Mouse (Mus musculus): ENCODE results near the gene Gfap. TPM values are rescaled to one million over a fixed set of nuclear protein-coding genes. Genes with fewer than 3 reads are reported as not detected.

Gene Gfap
- total RNA-seq, 2 experiments from 2014 or later = not detected

- peak; percentile 16; the same call in 1 of the 2 replicates for ATAC-seq (replicated peaks; ENCODE audit: poor library complexity, severe bottlenecking)
These were observed 487 bp upstream of the Gfap start for GRCm38 (mm10) chr11:102901199-102901598.

- no peak for ATAC-seq (replicated peaks; ENCODE audit: poor library complexity, severe bottlenecking)
These were observed 2.3 kb downstream of the Gfap start for GRCm38 (mm10) chr11:102898408-102898807.

DNA sequence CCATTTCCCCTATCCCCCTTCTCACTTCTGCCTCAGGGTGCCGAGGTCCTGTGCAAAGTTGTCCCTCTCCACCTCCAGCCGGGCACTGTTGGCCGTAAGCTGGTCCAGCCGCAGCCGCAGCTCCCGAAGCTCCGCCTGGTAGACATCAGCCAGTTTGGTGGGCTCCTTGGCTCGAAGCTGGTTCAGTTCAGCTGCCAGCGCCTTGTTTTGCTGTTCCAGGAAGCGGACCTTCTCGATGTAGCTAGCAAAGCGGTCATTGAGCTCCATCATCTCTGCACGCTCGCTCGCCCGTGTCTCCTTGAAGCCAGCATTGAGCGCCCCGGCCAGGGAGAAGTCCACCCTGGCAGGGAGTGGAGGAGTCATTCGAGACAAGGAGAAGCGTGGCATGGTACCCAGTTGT is 4.1 kb downstream of the Gfap start:
- ATAC-seq (replicated peaks; ENCODE audit: poor library complexity, severe bottlenecking) = no peak

GRCm38 (mm10) chr11:102895779-102896178 is 4.9 kb downstream of the Gfap start:
- no peak for ATAC-seq (replicated peaks; ENCODE audit: poor library complexity, severe bottlenecking)

- ATAC-seq (replicated peaks; ENCODE audit: poor library complexity, severe bottlenecking) = no peak
These were observed 6.0 kb downstream of the Gfap start for GRCm38 (mm10) chr11:102894716-102895115.

- ATAC-seq (replicated peaks; ENCODE audit: poor library complexity, severe bottlenecking) = peak; percentile 97
These were observed 7.6 kb downstream of the Gfap start for GRCm38 (mm10) chr11:102893015-102893651.

GRCm38 (mm10) chr11:102890096-102890495 is 10.6 kb downstream of the Gfap start:
- no peak for ATAC-seq (replicated peaks; ENCODE audit: poor library complexity, severe bottlenecking)

- ATAC-seq (replicated peaks; ENCODE audit: poor library complexity, severe bottlenecking) = no peak
These were observed 12.6 kb downstream of the Gfap start for GRCm38 (mm10) chr11:102888135-102888534.

- no peak; the same call in 1 of the 2 replicates for ATAC-seq (replicated peaks; ENCODE audit: poor library complexity, severe bottlenecking)
These were observed 13.3 kb downstream of the Gfap start for GRCm38 (mm10) chr11:102887433-102887832.

DNA sequence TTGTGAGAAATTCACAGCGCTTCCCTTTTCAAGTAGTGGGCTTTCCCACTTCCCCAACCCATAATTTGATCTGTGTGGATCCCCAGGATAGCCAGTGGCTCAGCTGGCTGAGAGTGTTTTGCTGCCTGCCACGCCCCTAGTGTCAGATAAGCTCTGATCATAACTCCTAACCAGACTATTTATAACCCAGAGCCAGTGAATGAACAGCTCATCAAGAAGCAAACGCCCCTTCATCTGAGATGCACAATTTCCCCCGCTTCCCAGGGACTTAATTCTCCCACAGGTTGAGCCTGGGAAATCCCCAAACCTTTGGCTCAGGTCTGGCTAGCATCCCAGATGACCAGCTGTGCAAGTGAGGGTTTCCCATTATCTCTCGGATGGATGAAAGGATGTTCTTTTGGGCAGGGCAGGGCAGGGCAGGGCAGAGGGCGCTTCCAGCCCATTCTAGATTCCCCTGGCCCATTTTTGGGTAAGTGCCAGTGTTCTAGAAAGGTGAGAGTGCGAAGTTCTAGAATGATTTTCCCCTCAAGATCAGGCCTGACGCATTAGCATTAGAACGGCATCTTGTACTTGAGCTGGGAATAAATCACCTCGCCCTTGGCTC is 16.0 kb downstream of the Gfap start, which contains the start of gene Fam187a:
Fam187a (plus strand) TSS at position 554 of the 604 bp plus-strand sequence.
- no peak for ATAC-seq (replicated peaks; ENCODE audit: poor library complexity, severe bottlenecking)

- ATAC-seq (replicated peaks; ENCODE audit: poor library complexity, severe bottlenecking) = peak; percentile 15; the same call in 1 of the 2 replicates
These were observed 19.2 kb downstream of the Gfap start for GRCm38 (mm10) chr11:102881314-102882198.

GRCm38 (mm10) chr11:102880585-102881313 is 20.0 kb downstream of the Gfap start, which contains the start of the genes Eftud2 and Ccdc103:
Eftud2 (minus strand) TSS chr11:102880985.
Ccdc103 (plus strand) TSS chr11:102881204.
- peak; percentile 85 for ATAC-seq (replicated peaks; ENCODE audit: poor library complexity, severe bottlenecking)

GRCm38 (mm10) chr11:102879558-102879957 is 21.2 kb downstream of the Gfap start:
- ATAC-seq (replicated peaks; ENCODE audit: poor library complexity, severe bottlenecking) = no peak

GRCm38 (mm10) chr11:102874801-102875334 is 25.8 kb downstream of the Gfap start:
- ATAC-seq (replicated peaks; ENCODE audit: poor library complexity, severe bottlenecking) = no peak

- no peak for ATAC-seq (replicated peaks; ENCODE audit: poor library complexity, severe bottlenecking)
These were observed 36.4 kb downstream of the Gfap start for GRCm38 (mm10) chr11:102864272-102864671.

DNA sequence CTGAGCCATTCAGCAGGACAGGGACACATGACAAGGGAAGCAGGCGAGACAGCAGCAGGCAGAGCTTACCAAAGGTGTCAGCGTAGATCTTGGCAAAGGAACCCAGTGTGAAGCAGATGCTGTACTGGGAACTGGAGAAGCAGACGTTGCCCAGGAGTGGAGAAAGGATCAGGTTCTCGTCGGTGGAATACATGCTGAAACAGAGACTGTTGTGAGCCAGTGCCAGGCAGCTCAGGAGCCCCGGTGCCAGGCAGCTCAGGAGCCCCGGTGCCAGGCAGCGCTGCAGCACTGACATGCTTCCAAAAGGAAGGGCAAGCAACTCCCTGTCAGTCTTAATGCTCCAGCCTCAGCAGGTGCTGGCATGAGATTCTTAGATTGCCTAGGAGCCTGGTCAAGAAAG is 40.8 kb downstream of the Gfap start:
- no peak for ATAC-seq (replicated peaks; ENCODE audit: poor library complexity, severe bottlenecking)

DNA sequence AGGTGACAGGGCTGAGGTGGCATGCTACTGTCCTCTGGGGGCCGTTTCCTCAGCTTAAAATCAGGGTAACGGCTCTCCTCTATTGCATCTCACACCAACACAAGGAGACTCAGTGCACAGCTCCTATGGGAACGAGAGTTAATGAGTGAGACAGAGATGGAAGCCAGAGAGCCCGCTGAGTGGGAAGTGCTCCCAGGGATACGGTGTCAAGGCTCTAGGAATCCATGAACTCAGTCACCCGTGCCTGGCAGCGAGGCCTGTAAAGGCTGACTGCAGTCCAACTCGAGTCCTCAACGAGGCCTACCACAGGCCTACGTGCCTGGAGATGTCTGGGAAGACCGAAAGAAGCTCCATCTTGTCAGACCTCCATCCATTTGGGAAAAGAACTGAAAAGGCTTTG is 41.8 kb downstream of the Gfap start:
- ATAC-seq (replicated peaks; ENCODE audit: poor library complexity, severe bottlenecking) = no peak

DNA sequence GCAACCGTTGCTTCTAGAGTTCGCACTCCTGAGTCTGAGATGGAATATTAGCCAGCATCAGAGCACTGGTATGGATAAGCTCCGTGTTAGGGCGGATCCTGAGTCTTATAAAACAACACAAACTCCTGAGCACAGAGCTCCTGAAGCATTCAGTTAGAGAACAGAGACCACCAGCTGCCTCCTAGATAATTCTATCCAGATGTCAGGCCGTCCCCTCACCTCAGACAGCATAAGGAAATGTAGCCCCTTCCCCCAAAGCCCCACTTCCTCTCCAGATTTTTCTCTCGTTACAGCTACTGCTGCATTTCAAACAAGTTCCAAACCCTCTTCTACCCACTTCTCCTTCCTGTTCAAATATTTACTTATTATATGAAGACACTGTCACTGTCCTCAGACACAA is 44.8 kb downstream of the Gfap start:
- ATAC-seq (replicated peaks; ENCODE audit: poor library complexity, severe bottlenecking) = no peak

GRCm38 (mm10) chr11:102853760-102854159 is 47.0 kb downstream of the Gfap start:
- ATAC-seq (replicated peaks; ENCODE audit: poor library complexity, severe bottlenecking) = 0 out of 2 replicates have a peak, but pooled peaks have one; percentile 27

DNA sequence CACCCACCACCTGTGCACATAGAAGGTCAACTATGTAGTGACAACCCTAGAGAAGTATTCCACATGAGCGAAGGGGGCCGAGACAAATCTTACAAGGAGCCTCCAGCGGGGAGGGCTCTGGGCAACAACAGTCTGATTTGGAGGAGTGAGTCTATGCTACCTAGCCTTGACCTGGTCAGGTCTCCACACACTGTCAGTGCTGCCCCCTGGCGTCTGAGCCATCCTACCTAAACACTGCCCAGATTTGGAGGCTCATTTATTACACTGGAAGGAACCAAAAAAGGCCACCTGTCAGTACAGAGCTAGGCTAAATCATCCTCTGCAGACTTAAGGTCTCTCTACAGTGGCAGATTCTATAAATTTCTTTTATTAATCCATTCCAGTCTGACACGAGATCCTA is 48.8 kb downstream of the Gfap start:
- ATAC-seq (replicated peaks; ENCODE audit: poor library complexity, severe bottlenecking) = peak; percentile 46; the same call in 1 of the 2 replicates

Data from granulocyte monocyte progenitor cell, adult 5-6 weeks (primary cell).